Mouse (Mus musculus) CD8-positive naive resting alpha-beta T cell, adult 2 months (primary cell): ENCODE measurements around the gene Trip11.
"Not testable (repeated sequence)": the region's sequence is repeated elsewhere in the genome, so short reads cannot be mapped to it uniquely, and the experiment has no call there.

ENCODE experiments used
- DNase-seq, 2 experiments: peaks; one replicate each; pipeline ENCODE4 v3.0.0; 2022; ENCODE audit warnings: low read depth in 2 of 2, low spot score in 2 of 2

Trip11 gene

GRCm38 (mm10) chr12:101912626-101913490, at the start of gene Trip11:
Trip11 (minus strand) TSS chr12:101913267.
- peak; percentile 83 to 85 for DNase-seq

DNA sequence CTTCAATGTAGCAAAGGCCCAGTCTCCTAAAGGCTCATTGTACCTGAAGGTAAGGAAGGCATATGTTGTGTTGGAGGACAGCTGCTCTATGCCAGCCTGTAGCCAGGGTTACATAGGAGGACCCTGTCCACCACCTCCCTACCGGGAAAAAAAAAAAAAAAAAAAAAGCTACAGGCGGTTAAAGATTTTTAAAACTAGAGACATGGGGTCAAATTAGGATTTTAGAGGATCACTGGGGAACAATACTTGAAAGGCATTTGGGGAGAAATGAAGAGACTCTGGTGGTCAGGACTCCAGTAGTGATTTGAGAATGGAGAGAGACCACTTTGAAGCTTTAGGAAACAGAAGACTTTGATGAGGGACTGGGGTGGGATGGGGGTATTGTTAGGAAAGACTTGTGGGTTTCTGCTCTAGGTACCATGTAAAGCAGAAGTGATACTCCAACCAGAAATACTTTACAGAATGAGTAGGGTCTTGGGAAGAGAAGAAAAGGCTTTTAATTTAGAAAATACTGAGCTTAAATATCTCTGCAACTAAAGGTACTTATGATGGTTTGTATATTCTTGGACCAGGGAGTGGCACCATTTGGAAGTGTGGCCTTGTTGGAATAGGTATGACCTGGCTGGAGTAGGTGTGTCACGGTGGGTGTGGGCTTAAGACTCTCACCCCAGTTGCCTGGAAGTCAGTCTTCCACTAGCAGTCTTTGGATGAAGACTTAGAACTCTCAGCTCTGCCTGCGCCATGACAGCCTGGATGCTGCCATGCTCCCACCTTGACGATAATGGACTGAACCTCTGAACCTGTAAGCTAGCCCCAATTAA, 46.1 kb upstream of the Trip11 start:
- not testable (repeated sequence) for DNase-seq

GRCm38 (mm10) chr12:101958556-101958955, 45.5 kb upstream of the Trip11 start:
- no peak for DNase-seq

GRCm38 (mm10) chr12:101957942-101958544, 45.0 kb upstream of the Trip11 start, which contains the start of gene Atxn3:
Atxn3 (minus strand) TSS chr12:101958246.
- peak; percentile 93 to 94 for DNase-seq

DNA sequence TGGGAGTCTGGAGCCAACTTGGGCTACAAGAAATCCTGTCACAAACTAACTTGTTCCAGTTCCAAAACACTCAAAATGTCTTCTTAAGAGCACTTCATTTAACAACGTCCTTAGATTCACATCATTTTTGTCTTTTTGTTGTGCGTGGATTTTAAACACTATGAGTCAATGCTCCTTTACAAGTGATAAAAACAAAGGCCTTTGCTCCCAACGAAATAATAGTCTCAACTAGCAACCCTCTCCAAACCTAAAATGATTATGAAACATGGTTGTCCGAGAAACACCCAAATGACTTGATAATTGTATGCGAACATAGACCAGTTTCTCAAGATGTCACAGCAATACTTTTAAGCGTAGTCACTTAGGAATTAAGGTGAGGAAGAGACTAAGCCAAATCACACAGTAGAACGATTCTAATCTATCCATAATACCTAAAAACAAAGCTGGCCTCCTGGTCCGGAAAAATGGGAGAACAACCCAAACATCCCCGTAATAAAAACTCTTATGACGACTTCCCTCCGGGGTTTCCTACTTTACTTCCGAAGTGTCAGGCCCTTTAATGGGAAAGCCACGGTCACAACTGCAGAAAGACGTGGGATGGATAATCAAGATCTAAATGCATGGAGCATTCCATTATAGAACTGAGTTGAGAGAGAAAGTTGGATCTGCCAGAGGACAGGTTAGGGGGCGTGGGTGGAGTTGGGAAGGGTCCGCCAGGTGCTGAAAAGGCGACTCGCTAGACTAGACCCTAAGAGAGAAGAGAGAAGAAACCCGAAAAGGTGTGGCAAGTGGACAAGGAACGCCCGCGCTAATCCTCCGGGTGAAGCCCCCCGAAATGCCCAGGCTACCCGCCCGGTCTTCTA, 44.2 kb upstream of the Trip11 start:
- no peak for DNase-seq

DNA sequence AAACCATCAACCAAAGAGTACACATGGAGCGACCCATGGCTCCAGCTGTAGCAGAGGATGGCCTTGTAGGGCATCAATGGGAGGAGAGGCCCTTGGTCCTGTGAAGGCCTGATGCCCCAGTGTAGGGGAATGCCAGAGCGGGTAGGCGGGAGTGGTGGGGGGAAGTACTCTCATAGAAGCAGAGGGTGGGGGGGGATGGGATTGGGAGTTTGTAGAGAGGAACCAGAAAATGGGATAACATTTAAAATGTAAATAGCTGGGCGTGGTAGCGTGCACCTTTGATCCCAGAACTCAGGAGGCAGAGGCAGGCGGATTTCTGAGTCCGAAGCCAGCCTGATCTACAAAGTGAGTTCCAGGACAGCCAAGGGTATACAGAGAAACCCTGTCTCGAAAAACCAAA, 42.8 kb upstream of the Trip11 start:
- not testable (repeated sequence) for DNase-seq

DNA sequence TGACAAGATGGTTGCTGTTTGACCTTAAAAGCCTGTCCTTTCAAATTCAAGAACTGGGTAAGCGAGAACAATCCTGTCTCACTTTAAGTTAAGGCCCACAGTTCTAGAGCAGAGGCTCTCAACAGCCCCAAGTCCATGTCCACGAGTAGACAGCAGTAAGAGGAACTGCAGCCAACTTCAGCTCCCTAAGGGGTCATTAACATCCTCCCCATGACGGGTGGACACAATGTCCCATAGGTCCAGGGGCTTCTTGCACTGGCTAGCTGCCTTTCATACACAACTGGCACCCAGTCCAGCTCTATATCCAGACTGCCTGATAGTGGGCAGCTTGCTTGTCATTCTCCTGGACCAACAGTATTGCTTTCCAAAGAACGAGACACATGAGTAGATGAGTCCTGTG, 35.7 kb upstream of the Trip11 start:
- no peak for DNase-seq

- no peak for DNase-seq
These were observed 34.9 kb upstream of the Trip11 start for GRCm38 (mm10) chr12:101947986-101948385.

GRCm38 (mm10) chr12:101937572-101937971, 24.5 kb upstream of the Trip11 start:
- no peak for DNase-seq

DNA sequence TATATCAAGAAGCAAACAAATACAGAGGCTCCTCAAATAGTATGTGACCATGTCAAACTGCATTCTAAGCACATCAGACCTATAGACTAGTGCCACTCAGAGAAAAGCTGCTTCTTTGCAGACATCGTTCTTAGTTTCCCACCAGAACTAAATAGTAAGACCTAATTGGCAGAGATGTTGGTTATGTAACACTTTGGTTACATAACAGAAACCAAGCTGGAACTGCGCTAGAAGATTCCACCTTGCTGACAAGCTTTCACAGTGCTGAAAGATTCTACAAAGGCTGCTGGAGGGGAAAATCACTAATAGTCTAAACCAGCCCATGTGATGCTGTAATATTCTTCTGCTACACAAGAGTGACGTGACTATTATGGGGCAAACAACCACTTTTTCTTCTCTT, 22.2 kb upstream of the Trip11 start:
- DNase-seq = no peak

DNA sequence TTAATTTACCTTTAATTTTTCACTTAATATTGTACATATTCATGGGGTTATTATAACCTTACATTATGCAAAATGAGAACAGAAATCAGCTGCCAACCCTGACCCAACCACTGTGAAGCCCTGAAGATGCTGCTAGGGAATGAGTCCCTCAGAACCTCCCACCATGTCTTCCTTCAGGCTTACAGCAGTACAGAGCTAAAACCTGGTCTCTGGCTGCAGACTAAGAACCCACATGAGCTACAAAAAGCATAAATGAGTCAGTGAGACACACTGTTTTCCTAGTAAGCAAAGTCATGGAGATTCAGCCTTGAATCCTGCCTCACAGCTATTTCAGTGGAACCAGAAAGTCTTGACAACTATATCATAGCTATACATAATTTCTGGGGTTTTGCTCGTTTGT, 15.4 kb upstream of the Trip11 start:
- no peak for DNase-seq

DNA sequence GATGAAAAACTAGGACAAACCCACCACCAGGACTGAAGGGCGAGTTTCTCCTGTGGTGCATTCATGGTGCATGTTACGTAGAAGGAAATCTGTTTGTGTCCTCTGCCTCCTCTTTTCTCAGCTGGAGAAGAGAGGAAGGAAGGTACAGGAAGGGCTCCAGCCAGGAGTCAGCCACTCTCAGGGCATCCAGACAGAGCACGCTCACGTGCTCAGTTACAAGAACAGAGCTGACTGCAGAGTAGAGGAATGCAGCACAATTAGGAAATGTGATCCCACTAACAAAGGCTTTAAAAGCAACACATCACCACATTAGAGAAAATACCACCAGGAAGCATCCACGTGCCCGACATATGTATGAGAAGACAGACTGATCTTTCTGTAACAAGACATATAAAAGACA, 9.2 kb upstream of the Trip11 start:
- DNase-seq = no peak

DNA sequence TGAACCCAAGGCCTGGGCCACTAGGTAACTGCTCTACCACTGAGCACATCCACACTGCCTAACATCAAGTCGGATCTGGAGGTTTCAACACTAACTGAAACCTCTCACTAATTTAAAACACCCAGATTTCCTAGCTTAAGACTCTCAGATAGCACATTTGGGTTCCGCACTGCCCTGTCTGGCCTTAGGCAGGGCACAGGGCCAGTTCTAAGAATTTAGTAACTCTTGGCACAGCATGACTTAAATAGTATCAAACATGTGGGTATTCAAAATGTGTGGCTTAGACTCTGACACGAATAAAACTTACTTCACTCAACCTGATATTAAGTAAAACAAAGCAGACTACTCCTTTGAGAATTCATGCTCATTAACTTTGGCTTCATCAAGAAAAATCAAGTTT, 6.8 kb upstream of the Trip11 start:
- no peak for DNase-seq

DNA sequence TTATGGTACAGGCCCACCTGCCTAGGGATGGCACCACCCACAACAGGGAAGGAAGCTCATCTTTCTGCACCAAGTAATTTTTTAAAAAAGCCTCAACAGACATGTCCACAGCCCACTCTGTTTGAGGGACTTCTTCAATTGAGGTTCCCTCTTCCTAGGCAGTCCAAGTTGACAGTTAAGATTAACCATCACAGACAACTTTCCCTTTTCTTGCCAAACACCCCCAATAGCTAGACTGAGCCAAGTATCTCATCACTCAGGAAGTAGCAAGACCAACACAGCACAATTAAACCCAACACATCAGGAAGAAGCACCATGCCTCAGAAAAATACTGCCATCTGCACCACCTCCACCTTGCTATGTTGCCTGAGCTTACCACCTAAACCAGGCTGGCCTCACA, 4.1 kb upstream of the Trip11 start:
- DNase-seq = no peak

DNA sequence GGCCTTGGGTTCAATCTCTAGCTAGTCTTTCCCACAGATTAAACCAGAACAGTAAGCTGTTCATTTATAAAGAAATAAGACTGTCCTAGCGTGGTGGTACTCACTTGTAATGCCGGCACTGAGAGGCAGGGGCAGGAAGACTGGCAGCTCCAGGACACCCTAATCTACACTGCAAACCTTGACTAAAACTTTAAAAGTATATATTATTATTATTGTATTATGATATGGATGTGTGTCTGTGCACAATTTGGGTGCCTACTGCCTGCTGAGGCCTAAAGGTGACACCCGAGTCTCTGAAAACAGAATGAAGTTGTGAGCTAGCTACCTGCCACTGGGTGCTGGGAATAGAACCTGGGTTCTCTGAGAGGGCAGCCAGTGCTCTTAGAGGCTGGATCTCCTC, 1.7 kb downstream of the Trip11 start:
- DNase-seq = no peak

- no peak for DNase-seq
These were observed 2.7 kb downstream of the Trip11 start for GRCm38 (mm10) chr12:101910360-101910759.

- DNase-seq = peak in 1 of 2 experiments; percentile 16
These were observed 7.2 kb downstream of the Trip11 start for GRCm38 (mm10) chr12:101905817-101906216.

GRCm38 (mm10) chr12:101904906-101905305, 8.2 kb downstream of the Trip11 start:
- no peak for DNase-seq

- DNase-seq = no peak
These were observed 8.9 kb downstream of the Trip11 start for GRCm38 (mm10) chr12:101904170-101904569.

- no peak for DNase-seq
These were observed 13.3 kb downstream of the Trip11 start for GRCm38 (mm10) chr12:101899671-101900245.
